ENCODE assay signal across 8 mouse cellular contexts in the genomic region with DNA sequence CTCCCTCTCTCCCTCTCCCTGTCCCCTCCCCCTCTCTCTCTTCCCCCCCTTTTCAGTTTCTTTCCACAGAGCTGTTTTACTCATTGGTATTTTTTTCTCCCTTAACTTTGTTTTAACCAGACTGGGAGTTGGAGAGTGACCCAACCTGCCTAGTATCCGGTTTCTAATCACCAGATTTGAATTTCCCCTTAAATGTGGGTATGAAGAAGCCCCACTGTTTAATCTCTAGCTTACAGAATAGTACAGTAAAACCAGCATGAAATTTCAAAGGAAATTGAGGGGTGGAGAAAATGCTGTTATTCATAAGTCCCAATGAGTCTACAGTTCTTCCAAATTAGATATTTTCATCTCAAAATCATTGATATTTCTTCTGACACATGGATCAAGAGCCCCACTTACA.
DNase-seq lines count a peak whose midpoint lies in the region; ATAC-seq and TF ChIP-seq lines count a peak whose summit lies in the region.

No protein-coding gene starts in this region.

- no peak for DNase-seq in heart, adult 18-20 months
- DNase-seq in lung, postnatal 0 days (ENCODE audit: low spot score) = no peak
- DNase-seq in lung, adult 18-20 months = no peak
- DNase-seq in left cerebral cortex, adult 2 months (ENCODE audit: extremely low spot score in 1 of 2, low spot score in 2 of 2) = no peak
- no peak for DNase-seq in spleen, adult 12 weeks (ENCODE audit: low spot score)

- TF ChIP-seq EP300 in lung, postnatal 0 days (IDR thresholded peaks at IDR 0.05) = no peak

- peak overlapping the region; percentile 86 for H3K4me2 ChIP-seq in heart, embryonic 11.5 days
- H3K4me2 ChIP-seq in lung, postnatal 0 days (replicated peaks; ENCODE audit: low read depth, low read length) = peak overlapping the region; percentile 75
- peak overlapping the region; percentile 65 for H3K4me2 ChIP-seq in intestine, embryonic 15.5 days (replicated peaks)
- H3K4me2 ChIP-seq in neural tube, embryonic 13.5 days = peak overlapping the region; percentile 70

- no peak overlapping the region for H3K27ac ChIP-seq in heart, embryonic 11.5 days (ENCODE audit: low read depth, low read length)
- H3K27ac ChIP-seq in lung, postnatal 0 days (ENCODE audit: low read length) = peak overlapping the region; percentile 43; the same call in 1 of the 2 replicates
- H3K27ac ChIP-seq in intestine, embryonic 15.5 days = no peak overlapping the region
- no peak overlapping the region for H3K27ac ChIP-seq in neural tube, embryonic 13.5 days (replicated peaks)
- no peak overlapping the region for H3K27ac ChIP-seq in left cerebral cortex, adult 2 months

- H3K4me3 ChIP-seq in heart, embryonic 11.5 days (ENCODE audit: low read depth, low read length) = no peak overlapping the region
- H3K4me3 ChIP-seq in lung, postnatal 0 days (ENCODE audit: low read depth, low read length) = peak overlapping the region; percentile 46; the same call in 1 of the 2 replicates
- H3K4me3 ChIP-seq in intestine, embryonic 15.5 days (replicated peaks) = 0 out of 2 replicates have a peak overlapping the region, but pooled peaks have one; percentile 2
- no peak overlapping the region for H3K4me3 ChIP-seq in neural tube, embryonic 13.5 days
- no peak overlapping the region for H3K4me3 ChIP-seq in left cerebral cortex, adult 2 months

- no peak for TF ChIP-seq CTCF in lung, postnatal 0 days (IDR thresholded peaks at IDR 0.05)
- no peak for TF ChIP-seq CTCF in left cerebral cortex, adult 2 months (IDR thresholded peaks at IDR 0.05)

- ATAC-seq in heart, embryonic 11.5 days (replicated peaks; ENCODE audit: insufficient number of reproducible peaks, low FRiP score, low TSS enrichment) = no peak
- ATAC-seq in lung, postnatal 0 days = no peak
- no peak for ATAC-seq in intestine, embryonic 15.5 days
- ATAC-seq in neural tube, embryonic 13.5 days (ENCODE audit: low read depth) = no peak

- H3K4me1 ChIP-seq in heart, embryonic 11.5 days (ENCODE audit: control insufficient read depth, insufficient read depth, low read length) = peaks cover 32% of the 10 kb centered on the region
- peaks cover 38% of the 10 kb centered on the region for H3K4me1 ChIP-seq in lung, postnatal 0 days (ENCODE audit: insufficient read depth, low read depth, low read length)
- H3K4me1 ChIP-seq in intestine, embryonic 15.5 days (replicated peaks) = peaks cover 26% of the 10 kb centered on the region
- H3K4me1 ChIP-seq in neural tube, embryonic 13.5 days (replicated peaks) = peaks cover 52% of the 10 kb centered on the region

- H3K9ac ChIP-seq in heart, embryonic 11.5 days (ENCODE audit: low read depth, low read length) = no peak overlapping the region
- 0 out of 2 replicates have a peak overlapping the region, but pooled peaks have one; percentile 3 for H3K9ac ChIP-seq in lung, postnatal 0 days (replicated peaks; ENCODE audit: low read depth)
- H3K9ac ChIP-seq in intestine, embryonic 15.5 days = no peak overlapping the region
- H3K9ac ChIP-seq in neural tube, embryonic 13.5 days = no peak overlapping the region

- H3K9me3 ChIP-seq in heart, embryonic 11.5 days (replicated peaks; ENCODE audit: control insufficient read depth, low read length) = no peaks in the 10 kb centered on the region
- no peaks in the 10 kb centered on the region for H3K9me3 ChIP-seq in lung, postnatal 0 days (ENCODE audit: low read length)
- H3K9me3 ChIP-seq in intestine, embryonic 15.5 days = no peaks in the 10 kb centered on the region
- H3K9me3 ChIP-seq in neural tube, embryonic 13.5 days = no peaks in the 10 kb centered on the region

- peaks cover 14% of the 10 kb centered on the region for H3K36me3 ChIP-seq in heart, embryonic 11.5 days (ENCODE audit: control insufficient read depth, insufficient read depth, low read length)
- no peaks in the 10 kb centered on the region for H3K36me3 ChIP-seq in lung, postnatal 0 days (ENCODE audit: insufficient read depth, low read length)
- 0 out of 2 replicates have a peak, but pooled peaks cover 3% of the 10 kb centered on the region for H3K36me3 ChIP-seq in intestine, embryonic 15.5 days
- peaks cover 27% of the 10 kb centered on the region for H3K36me3 ChIP-seq in neural tube, embryonic 13.5 days

- intact Hi-C loops in left cerebral cortex, adult 2 months (cut with DNase I) = no loop called here

- WGBS in heart, embryonic 11.5 days (ENCODE audit: insufficient replicate concordance) = 58% methylated on average over 1 of the region's 1 CpGs
- 33% methylated on average over 1 of the region's 1 CpGs for WGBS in lung, postnatal 0 days
- WGBS in intestine, embryonic 15.5 days = 63% methylated on average over 1 of the region's 1 CpGs
- 78% methylated on average over 1 of the region's 1 CpGs for WGBS in neural tube, embryonic 13.5 days

- H3K27me3 ChIP-seq in heart, embryonic 11.5 days (ENCODE audit: control insufficient read depth, insufficient read depth, low read length) = no peaks in the 10 kb centered on the region
- no peaks in the 10 kb centered on the region for H3K27me3 ChIP-seq in lung, postnatal 0 days (replicated peaks; ENCODE audit: insufficient read depth, low read length)
- H3K27me3 ChIP-seq in intestine, embryonic 15.5 days (replicated peaks) = no peaks in the 10 kb centered on the region
- no peaks in the 10 kb centered on the region for H3K27me3 ChIP-seq in neural tube, embryonic 13.5 days

Comparison
In these comparisons a context has a peak if more than half of its experiments do, and no peak if none do; other contexts are left out.
1. H3K4me3 ChIP-seq: peak in lung, postnatal 0 days (single experiment) and intestine, embryonic 15.5 days (single experiment); none in heart, embryonic 11.5 days (single experiment), neural tube, embryonic 13.5 days (single experiment) and left cerebral cortex, adult 2 months (single experiment).
2. Peak in every context shown above with its lines, with median percentiles within 50 percentile points of each other: H3K4me2 ChIP-seq.